Mouse (Mus musculus): Measurements from ENCODE around the gene Kat7.
A peak's percentile ranks its signal among the peaks of the same experiment; 100 is the strongest.

The Kat7 gene

DNA sequence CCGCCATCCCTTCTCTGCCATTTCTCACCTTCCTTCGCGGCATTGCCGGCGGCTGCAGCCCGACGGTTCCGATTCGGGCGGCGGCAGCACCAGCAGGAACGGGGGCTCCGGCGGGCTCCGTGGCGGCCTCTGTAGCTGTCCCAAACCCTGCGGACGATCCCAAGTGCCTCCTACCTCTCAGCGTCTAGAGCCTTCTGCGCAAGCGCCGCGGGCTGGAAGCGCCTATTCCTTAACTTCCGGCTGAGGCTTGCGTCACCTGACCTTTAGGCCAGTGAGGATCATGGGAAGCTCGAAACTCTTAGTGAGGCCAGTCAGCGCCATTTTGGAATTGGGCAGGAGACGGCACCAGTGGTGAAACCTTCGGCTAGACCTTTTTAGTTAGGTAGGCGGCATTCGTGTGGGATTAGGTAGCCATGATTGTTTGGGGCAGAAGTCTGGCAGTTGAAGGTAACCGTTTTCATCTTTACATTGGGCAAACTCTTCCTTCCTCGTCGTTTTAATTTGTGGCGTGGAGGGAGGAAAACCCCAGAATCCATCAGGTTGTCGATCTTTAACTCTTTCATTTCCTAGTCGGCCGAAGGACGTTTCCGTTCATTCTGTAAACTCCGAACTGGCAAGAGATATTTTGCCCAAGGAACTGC is at the start of gene Kat7:
Gene Kat7 (minus strand): TSS at position 240 of the 641 bp plus-strand sequence.
- peak; percentile 98 for DNase-seq (ENCODE audit: low spot score)

DNA sequence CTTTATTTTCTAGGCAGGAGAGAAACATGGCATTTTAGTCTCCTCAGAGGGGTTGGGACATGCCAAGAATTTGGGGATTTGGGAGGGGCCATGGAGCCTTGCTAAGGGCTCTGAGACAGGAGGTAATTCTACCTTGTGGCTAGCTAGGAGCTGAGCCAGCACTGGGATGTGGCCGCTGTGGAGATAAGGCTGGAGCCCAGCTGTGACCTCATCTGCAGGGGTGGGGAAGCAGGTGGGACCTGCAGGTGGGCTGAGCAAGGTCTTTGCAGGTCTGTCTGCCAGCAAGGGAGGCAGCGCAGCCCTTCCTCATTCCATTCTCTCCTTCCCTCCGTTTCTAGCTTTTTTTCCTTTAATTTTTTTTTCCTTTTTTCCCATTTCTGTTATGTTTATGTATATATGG is 48.2 kb upstream of the Kat7 start:
- DNase-seq (ENCODE audit: low spot score): no peak

DNA sequence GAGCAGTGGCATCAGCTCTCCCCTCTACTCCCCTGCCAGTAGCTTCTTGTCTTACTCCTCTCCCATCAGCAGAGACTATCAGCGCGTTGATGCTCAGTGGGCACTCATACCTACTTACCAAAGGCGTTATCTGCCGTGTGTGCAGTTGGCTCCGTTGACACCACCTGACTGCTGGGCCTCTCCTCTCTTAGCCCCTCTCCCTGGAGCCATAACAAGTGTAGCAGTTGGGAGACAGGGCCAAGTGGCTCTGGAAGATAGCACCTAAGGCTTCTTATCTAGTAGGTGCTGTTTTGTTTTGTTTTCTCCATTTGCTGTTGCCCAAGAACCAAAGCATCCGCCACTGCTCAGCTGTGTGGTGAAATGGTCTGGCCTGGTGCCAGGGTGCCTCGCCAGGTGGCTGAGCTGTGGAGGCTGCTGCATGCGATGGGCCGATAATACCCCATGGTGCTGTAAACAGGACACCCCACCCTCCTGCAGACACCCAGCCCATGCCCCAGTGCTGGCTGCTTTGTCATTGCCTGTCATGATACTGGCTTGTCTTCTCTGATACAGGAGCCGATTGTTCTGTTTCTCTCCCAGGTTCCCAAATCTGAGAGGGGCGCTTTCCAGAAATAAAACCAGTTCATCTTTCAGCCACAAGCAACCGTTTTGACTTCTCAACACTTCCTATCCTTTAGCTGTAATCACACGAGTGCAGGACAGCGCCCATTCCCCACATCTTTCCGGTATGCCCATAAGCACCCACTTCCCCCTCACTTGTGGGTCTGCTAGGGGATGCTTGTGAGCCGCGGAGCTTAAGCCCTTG is 46.6 kb upstream of the Kat7 start:
- no peak for DNase-seq (ENCODE audit: low spot score)

- no peak for DNase-seq (ENCODE audit: low spot score)
These were observed 46.0 kb upstream of the Kat7 start for GRCm38 (mm10) chr11:95356039-95356438.

GRCm38 (mm10) chr11:95355661-95356011 is 45.6 kb upstream of the Kat7 start:
- DNase-seq (ENCODE audit: low spot score): no peak

- DNase-seq (ENCODE audit: low spot score): no peak
These were observed 45.1 kb upstream of the Kat7 start for GRCm38 (mm10) chr11:95354945-95355660.

GRCm38 (mm10) chr11:95354228-95354944 is 44.3 kb upstream of the Kat7 start:
- no peak for DNase-seq (ENCODE audit: low spot score)

DNA sequence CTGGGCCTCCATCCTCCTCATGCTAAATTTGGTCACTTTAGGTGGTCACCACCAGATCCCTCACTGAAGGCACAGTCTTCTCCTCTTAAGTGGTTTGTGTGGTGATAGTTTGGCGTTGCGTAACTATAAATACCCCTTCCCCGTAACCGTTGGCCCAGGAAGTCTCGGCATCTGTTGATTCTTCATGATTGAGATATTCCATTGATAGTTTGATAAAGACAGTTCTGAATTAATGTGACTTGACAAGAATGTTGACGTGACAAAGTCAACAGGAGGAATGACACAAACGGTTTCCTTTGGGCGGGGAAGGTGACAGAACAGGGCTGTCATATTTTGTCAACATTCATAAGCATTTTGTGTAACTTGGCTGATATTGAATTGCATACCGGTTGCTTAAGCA is 43.2 kb upstream of the Kat7 start:
- no peak for DNase-seq (ENCODE audit: low spot score)

GRCm38 (mm10) chr11:95352686-95353085 is 42.6 kb upstream of the Kat7 start:
- DNase-seq (ENCODE audit: low spot score): no peak

- no peak for DNase-seq (ENCODE audit: low spot score)
These were observed 40.9 kb upstream of the Kat7 start for GRCm38 (mm10) chr11:95350960-95351359.

GRCm38 (mm10) chr11:95350289-95350688 is 40.2 kb upstream of the Kat7 start:
- DNase-seq (ENCODE audit: low spot score): no peak

GRCm38 (mm10) chr11:95344181-95344580 is 34.1 kb upstream of the Kat7 start:
- no peak for DNase-seq (ENCODE audit: low spot score)

- DNase-seq (ENCODE audit: low spot score): no peak
These were observed 33.1 kb upstream of the Kat7 start for GRCm38 (mm10) chr11:95343180-95343579.

DNA sequence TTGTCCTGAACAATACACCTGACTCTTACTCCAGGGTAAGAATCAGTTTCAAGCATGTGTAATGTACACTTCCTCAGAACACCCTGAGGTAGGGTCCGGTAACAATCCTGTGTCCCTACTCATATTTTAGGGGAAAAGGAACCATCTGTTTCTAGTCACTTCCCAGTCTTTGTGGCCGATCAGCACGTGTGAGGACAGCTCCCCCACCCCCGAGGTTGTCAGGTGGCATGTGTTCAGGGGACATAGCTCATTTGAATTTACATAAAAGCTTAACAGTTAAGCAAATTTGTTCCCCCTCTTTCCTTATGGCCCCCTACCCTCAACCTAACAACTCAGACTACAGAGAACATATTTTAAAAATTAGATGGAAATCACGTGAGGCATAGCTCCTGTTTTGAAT is 30.6 kb upstream of the Kat7 start:
- no peak for DNase-seq (ENCODE audit: low spot score)

DNA sequence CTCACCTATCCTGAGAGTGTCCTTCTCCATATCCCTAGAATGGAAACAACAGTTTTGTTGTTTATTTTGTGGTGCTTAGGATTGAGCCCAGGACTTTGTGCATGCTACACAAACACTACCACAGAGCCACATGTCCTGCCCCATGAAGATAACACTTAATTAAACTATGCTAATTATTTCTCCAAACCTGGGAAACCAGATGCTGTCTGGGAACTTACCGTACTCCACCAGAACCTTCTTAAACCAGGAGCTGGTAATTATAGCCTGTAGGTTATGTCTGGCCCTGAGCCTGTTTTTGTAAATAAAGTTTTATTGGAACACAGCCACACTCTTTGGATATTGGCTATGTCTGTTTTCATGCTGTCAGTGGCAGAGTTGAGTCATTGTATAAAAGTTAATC is 30.2 kb upstream of the Kat7 start:
- DNase-seq (ENCODE audit: low spot score): no peak

- no peak for DNase-seq (ENCODE audit: low spot score)
These were observed 29.5 kb upstream of the Kat7 start for GRCm38 (mm10) chr11:95339471-95340021.

GRCm38 (mm10) chr11:95337846-95338342 is 27.8 kb upstream of the Kat7 start:
- no peak for DNase-seq (ENCODE audit: low spot score)

DNA sequence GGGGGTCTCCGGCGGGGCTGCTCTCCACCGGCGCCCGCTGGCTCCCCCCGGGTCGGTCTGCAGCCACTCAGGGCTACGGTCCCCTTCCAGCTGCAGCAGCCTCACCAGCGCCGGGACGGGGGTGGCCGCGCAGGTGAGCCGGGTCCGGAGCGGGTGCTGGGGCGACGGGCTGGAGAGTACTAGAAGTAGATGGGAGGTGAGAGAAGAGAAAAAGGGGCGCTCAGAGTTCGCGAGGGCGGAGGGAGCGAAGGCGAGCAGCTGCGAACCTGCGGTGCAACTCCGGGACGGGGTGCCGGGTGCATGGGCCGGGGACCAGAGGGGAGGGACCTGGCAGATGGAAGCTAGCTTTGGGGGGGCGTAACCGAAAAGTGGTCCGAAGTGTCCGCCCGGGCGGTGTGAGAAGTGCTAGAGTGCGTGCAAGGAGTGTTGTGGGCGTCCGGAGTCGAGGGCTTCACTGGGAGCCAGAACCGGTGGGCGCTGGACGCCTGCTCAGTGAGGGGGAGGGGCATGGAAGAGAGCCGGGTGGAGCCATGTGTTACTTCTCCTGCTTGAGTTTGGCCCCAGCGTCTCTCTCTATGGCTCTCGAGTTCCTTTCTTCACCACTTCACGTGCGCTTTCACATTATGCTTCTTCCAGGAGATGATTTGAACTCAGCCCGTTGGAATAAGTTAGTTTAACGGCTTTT is 27.2 kb upstream of the Kat7 start:
- no peak for DNase-seq (ENCODE audit: low spot score)

- DNase-seq (ENCODE audit: low spot score): no peak
These were observed 26.6 kb upstream of the Kat7 start, which contains the start of gene Fam117a for GRCm38 (mm10) chr11:95336568-95337128. Fam117a (plus strand) TSS chr11:95337018.

DNA sequence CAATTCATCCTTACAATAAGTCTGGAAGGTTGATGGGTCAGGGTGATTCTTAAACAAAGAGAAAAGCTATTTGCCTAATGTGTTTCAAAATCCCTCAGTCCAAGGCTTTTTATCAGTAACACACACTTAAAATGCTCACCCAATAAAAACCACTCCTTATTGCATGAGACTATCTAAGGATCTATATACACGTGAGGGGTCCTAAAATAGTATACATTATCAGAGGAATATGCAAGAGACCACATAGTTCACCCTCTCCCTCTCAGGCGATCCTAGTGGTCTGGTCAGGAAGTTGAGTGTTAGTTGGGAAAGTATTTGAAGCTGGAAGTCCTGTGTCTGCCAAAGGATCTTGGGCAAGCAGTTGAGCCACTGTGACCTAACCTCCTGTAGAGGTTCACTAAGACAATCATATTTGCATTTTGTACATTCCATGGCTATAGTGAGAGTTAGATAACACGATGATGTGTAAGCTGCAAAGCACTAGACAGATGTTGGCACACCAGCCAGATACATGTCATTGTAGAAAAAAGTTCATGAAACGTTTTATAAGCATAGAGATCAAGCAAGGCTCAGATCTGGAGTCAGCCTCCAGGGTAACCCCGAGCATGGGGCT is 24.5 kb upstream of the Kat7 start:
- DNase-seq (ENCODE audit: low spot score): no peak
